Mouse (Mus musculus): ENCODE measurements around the gene Aacs.
"Not testable (repeated sequence)": the region's sequence is repeated elsewhere in the genome, so short reads cannot be mapped to it uniquely, and the experiment has no call there.

Aacs gene

DNA sequence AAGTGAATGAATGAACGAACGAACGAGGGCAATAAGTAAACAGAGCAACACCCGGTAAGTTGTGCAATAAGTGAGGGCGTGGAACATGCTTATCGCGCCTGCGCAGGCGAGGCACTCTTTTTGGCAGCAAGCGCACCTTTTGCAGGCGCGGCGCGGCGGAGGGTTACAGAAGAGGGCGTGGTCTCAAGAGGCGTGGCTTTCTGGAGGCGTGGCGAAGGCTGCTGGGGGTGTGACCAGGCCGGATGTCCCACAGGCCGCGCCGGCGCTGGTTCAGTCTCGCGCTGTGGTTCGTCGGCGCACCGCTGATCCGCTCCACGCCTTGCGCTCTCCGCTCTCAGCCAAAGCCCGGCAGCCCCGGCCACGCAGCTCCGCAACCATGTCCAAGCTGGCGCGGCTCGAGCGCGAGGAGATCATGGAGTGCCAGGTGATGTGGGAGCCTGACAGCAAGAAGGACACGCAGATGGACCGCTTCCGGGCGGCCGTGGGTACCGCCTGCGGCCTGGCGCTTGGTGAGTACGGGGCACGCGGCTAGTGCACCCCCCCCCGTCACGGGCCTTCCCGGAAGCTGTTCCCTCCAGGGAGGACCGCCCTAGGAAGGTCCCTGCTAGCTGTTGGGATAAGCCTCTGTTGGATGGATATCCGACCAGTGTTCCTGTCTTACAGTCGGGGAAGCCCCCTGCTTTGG, at the start of gene Aacs:
Gene Aacs (plus strand): TSS at position 214 of the 685 bp plus-strand sequence.
- peak; percentile 99 to 100 for DNase-seq (ENCODE audit: low spot score in 2 of 2)

GRCm38 (mm10) chr5:125426343-125426742, 49.3 kb upstream of the Aacs start:
- DNase-seq (ENCODE audit: low spot score in 2 of 2): no peak

GRCm38 (mm10) chr5:125432324-125432723, 43.3 kb upstream of the Aacs start:
- not testable (repeated sequence) for DNase-seq (ENCODE audit: low spot score in 2 of 2)

- DNase-seq (ENCODE audit: low spot score in 2 of 2): peak; percentile 93 to 97
These were observed 41.7 kb upstream of the Aacs start, which contains the start of gene Dhx37 for GRCm38 (mm10) chr5:125433793-125434337. TSS of gene Dhx37 (minus strand) at chr5:125434121.

DNA sequence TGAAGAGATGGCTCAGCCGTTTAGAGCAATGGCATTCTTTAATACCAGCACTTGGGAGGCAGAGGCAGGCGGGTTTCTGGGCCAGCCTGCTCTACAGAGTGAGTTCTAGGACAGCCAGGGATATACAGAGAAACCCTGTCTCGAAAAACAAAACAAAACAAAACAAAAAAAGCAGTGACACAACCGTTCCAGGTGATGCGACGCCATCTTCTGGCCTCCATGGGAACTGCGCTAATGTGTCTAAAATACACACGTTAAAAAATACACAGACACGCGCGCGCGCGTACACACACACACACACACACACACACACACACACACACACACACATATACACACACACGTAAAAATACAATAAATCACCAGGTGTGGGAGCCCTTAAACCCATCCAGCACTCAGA, 41.3 kb upstream of the Aacs start:
- not testable (repeated sequence) for DNase-seq (ENCODE audit: low spot score in 2 of 2)

DNA sequence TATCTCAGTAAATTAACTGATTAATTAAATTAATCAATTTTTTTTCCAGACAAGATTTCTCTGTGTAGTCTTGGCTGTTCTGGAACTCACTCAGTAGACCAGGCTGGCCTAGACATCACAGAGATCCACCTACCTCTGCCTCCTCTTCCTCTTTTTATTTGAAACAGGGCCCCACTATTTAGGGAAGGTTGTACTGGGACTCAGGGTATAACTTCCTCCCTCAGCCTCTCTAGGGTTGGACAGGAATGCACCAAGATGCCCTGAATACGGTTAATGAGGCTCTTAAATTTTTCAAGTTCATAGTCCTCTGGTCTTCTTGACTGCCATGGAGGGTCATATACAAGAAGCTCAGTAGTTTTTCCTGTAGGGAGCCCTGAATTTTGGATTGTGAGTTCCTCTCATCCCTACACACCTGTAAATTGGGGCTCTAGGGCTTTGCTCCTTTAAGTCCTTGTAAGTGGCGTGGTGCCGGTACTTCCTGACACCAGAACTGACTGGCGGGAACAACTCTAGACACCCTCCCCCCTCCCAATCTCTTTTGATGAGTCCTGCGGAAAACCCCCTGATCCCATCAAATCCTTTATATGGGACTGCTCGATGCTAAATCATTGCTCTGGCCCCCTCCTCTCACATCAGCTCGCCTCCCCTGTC, 34.9 kb upstream of the Aacs start:
- no peak for DNase-seq (ENCODE audit: low spot score in 2 of 2)

- peak; percentile 57 to 86 for DNase-seq (ENCODE audit: low spot score in 2 of 2)
These were observed 34.1 kb upstream of the Aacs start, which contains the start of gene Bri3bp for GRCm38 (mm10) chr5:125441234-125442114. TSS of gene Bri3bp (plus strand) at chr5:125441568.

- DNase-seq (ENCODE audit: low spot score in 2 of 2): no peak
These were observed 33.2 kb upstream of the Aacs start for GRCm38 (mm10) chr5:125442136-125442995.

DNA sequence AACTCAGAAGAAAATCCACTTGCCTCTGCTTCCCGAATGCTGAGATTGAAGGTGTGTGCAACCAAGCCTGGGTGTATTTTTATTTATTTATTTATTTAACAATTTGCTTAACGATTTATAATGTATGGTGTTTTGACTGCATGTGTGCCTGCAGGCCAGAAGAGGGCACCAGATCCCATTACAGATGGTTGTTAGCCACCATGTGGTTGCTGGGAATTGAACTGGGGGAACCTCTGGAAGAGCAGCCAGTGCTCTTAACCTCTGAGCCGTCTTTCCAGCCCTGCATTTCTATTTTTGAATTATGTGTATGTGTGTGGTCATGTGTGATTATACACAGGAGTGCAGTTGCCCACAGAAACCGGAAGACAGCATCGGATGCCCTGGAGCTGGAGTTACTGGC, 32.3 kb upstream of the Aacs start:
- no peak for DNase-seq (ENCODE audit: low spot score in 2 of 2)

GRCm38 (mm10) chr5:125443915-125444314, 31.7 kb upstream of the Aacs start:
- DNase-seq (ENCODE audit: low spot score in 2 of 2): no peak

DNA sequence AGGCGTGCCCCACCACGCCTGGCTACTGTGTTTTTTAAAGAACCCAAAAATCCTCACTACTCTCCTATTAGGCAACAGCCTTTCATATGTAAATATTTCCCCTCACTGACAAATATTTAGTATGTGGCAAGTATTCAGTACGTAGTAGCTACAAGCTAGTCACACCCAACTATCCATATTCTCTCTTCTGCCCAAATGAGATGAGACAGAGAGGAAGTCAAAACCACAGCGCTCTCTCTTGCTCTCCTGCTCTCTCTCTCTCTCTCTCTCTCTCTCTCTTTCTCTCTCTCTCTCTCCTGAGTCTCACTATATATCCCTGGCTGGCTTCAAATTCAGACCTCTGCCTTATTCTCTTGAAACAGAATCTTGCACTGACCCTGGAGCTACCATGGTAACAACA, 31.1 kb upstream of the Aacs start:
- DNase-seq (ENCODE audit: low spot score in 2 of 2): no peak

DNA sequence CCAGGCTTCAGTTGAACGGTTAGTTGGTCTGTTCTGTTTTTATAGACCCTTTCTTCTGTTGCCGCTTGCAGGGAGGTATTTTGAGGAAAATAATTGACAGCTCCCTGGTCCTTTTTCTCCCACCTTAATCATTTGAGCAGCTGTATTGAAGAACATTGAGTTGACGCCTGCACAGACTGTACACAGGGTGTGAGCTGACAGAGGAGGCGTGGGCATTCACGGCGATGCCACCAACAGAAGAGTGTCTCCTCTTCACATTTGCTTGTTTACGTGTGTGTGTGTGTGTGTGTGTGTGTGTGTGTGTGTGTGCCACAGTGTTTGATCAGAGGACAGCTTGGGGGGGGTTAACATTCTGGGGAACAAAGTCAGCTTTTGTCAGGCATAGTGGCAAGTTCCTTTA, 29.3 kb upstream of the Aacs start:
- DNase-seq (ENCODE audit: low spot score in 2 of 2): no peak

DNA sequence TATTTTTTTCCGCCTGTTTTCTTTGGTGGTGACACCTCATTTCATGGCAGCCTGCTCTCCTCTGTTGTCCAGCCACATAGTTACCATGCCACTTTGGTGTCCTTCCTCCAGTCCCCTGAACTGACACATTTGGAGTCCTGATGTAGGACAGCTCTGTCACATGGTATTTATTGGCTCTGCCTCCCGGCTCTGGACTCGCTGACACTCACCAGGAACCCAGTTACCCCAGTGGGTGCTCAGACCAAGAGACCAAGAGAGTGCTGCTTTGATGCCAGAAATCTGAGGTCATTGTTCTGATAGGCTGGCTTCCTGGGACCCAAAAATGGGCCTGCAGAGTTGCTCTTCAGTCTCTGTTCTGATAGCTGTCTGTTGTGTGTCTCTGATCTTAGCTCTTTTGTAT, 27.6 kb upstream of the Aacs start:
- DNase-seq (ENCODE audit: low spot score in 2 of 2): no peak

DNA sequence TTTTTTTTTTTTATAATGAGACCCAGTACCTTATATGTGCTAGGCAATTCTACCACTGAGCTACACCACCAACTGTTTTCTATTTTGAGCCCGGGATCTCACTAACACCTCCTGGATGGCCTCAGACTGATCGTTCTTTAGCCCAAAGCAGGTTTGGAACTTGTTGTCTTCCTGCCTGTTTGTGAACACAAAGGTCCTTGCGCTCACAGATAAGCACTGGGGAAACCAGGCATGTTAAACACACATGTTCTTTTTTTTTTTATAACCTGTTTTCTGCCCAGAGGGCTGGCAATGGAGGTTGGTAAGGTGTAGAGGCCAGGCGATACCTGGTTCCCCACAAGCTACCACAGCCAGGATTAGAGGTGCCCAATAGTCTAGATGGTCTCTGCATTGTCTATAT, 27.0 kb upstream of the Aacs start:
- no peak for DNase-seq (ENCODE audit: low spot score in 2 of 2)

- DNase-seq (ENCODE audit: low spot score in 2 of 2): no peak
These were observed 26.3 kb upstream of the Aacs start for GRCm38 (mm10) chr5:125449306-125449705.

DNA sequence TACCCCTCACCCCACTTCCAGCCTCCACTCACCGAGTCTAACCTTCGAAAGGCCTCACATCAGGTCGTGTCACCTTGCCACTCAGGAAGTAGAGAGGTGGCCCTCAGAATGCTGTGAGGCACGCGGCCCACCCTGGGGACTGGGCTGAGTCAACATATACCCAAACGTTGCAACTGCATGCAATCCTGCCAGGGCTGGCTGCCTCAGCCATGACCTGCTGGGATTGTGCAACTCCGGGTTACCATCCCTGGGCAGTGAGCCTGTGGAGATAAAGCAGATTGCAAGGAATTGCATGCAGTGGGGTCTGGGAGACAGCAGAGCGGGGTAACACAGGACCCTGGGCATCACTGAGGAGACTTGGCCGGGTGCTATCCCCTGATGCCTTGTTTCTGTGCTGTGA, 23.0 kb upstream of the Aacs start:
- no peak for DNase-seq (ENCODE audit: low spot score in 2 of 2)

GRCm38 (mm10) chr5:125456100-125456499, 19.5 kb upstream of the Aacs start:
- DNase-seq (ENCODE audit: low spot score in 2 of 2): no peak

DNA sequence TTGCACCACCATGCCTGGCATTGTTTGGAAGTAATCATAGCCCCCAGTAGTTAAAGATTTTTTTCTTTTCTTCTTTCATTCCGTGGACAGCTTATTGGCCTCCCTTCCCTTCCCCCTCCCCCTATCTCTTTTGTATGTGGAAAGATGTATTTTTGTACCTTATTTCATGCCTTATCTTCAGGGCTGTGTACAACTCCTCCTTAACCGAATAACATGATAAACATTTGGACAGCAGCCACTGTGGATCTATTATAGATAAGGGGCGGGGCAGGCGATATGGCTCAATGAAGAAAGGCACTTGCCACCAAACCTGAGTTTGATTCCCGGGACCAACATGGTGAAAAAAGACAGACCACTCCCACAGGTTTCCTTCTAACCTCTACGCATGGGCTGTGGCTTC, 18.1 kb upstream of the Aacs start:
- no peak for DNase-seq (ENCODE audit: low spot score in 2 of 2)

- DNase-seq (ENCODE audit: low spot score in 2 of 2): no peak
These were observed 15.0 kb upstream of the Aacs start for GRCm38 (mm10) chr5:125460574-125460973.

DNA sequence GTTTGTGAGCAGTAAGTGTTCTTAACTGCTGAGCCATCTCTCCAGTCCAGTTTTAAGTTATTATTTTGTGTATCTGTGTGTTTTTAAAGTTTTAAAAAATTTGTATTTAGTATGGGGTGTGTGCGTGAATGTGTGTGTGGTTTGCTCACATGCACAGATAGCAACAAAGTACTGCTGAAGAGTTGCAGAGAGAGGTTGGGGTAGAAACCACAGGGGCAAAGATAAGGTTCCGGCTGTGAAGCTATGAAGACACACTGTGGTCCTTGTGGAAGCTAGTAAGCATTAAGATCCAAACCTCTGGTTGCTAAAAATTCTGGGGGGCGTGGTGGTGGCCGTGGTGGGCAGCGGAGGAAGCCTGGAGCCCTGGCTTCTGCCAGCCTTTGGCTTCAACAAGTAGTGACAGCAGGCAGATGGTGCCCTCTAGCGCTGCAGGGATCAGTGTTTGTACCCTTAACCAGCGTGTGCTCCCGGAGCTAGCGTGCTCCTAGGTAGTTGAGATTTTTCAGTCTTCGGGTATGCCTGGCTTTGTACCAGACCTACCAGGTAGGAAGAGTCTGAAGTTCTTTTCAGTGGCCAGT, 13.7 kb upstream of the Aacs start:
- peak in 1 of 2 experiments; percentile 49 for DNase-seq (ENCODE audit: low spot score in 2 of 2)

DNA sequence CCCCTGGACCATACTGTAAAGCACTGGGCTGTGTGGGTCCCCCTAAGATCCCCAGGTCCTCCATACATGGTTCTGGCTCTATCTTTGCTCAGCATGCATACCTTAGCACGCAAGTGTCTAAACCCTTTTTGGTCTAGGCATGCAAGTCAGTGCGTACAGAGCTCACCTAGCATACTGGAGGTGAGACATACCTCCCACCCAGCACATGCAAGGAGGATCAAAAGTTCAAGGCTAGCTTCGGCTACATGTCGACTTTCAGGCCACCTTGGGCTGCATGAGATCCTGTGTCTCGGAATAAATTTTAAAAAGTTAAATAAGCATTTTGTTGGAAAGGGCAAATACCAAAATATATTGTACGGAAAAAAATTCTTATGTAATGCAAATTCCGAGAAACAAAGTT, 10.4 kb upstream of the Aacs start:
- no peak for DNase-seq (ENCODE audit: low spot score in 2 of 2)
